Mouse (Mus musculus): ENCODE data around the gene Mknk2.

GRCm38 (mm10) chr10:80665981-80666733, 11.8 kb downstream of the Mknk2 start:
- TF ChIP-seq NELFE (IDR thresholded peaks at IDR 0.05; ENCODE audit: low read depth, low read length) = no peak
- no peak for TF ChIP-seq RAD21 (IDR thresholded peaks at IDR 0.05; ENCODE audit: low read depth, low read length)
- no peak for TF ChIP-seq POLR2A (IDR thresholded peaks at IDR 0.05; ENCODE audit: control insufficient read depth in 1 of 2, insufficient read depth in 1 of 2, low read depth in 1 of 2, low read length in 2 of 2, poor library complexity in 1 of 2)
- no peak for TF ChIP-seq E2F4 (IDR thresholded peaks at IDR 0.05; ENCODE audit: borderline replicate concordance, low read depth, low read length)
- no peak for TF ChIP-seq CTCF (IDR thresholded peaks at IDR 0.05 in 2 of 3, conservative IDR thresholded peaks at IDR 0.05 in 1 of 3; ENCODE audit: control insufficient read depth in 1 of 3, insufficient read depth in 1 of 3, low read depth in 2 of 3, low read length in 3 of 3, poor library complexity in 1 of 3, severe bottlenecking in 1 of 3)
- TF ChIP-seq ZNF384 (IDR thresholded peaks at IDR 0.05; ENCODE audit: low read depth, low read length) = no peak
- TF ChIP-seq POLR2AphosphoS2 (IDR thresholded peaks at IDR 0.05; ENCODE audit: low read length) = no peak
- no peak for TF ChIP-seq TBP (IDR thresholded peaks at IDR 0.05; ENCODE audit: low read depth, low read length)
- TF ChIP-seq SMC3 (IDR thresholded peaks at IDR 0.05; ENCODE audit: low read depth, low read length) = no peak
- no peak for TF ChIP-seq EP300 (IDR thresholded peaks at IDR 0.05; ENCODE audit: low read depth in 1 of 2, low read length in 2 of 2)
- no peak for TF ChIP-seq GATA1 (IDR thresholded peaks at IDR 0.05; ENCODE audit: low read depth, low read length)
- TF ChIP-seq SIN3A (IDR thresholded peaks at IDR 0.05; ENCODE audit: low read length) = no peak
- TF ChIP-seq MAZ (IDR thresholded peaks at IDR 0.05; ENCODE audit: low read depth, low read length) = no peak
- no peak for TF ChIP-seq USF2 (IDR thresholded peaks at IDR 0.05; ENCODE audit: borderline replicate concordance in 1 of 2, insufficient read depth in 1 of 2, low read depth in 1 of 2, low read length in 2 of 2)

Measured in MEL (cell line).